Mouse (Mus musculus) thymus, adult 2 months (tissue): Measurements from ENCODE around the gene Ddx3x. TPM values are rescaled to one million over a fixed set of nuclear protein-coding genes. Genes with fewer than 3 reads are reported as not detected.

Experiments used
- DNase-seq: peaks from one replicate; pipeline ENCODE4 v3.0.0; 2021
- H3K27ac ChIP-seq: fragments of 200-500 bp; 2 replicates; pipeline ENCODE4 v1.5.1; 2012; ENCODE audit warnings: low read length, control low read depth; ENCODE audit not compliant: control insufficient read depth, insufficient read depth
- H3K27me3 ChIP-seq: fragments of 200-500 bp; 2 replicates; pipeline ENCODE4 v1.6.1; 2012; ENCODE audit warnings: mild to moderate bottlenecking, low read length, moderate library complexity, mixed read lengths; ENCODE audit not compliant: control insufficient read depth, insufficient read depth
- H3K36me3 ChIP-seq: fragments of 200-500 bp; 2 replicates; pipeline ENCODE4 v1.6.1; 2012; ENCODE audit warnings: mild to moderate bottlenecking, low read length, moderate library complexity; ENCODE audit not compliant: control insufficient read depth, insufficient read depth
- H3K4me1 ChIP-seq: fragments of 200-500 bp; replicated peaks from 2 replicates; pipeline ENCODE4 v1.6.1; 2012; ENCODE audit warnings: low read length; ENCODE audit not compliant: control insufficient read depth, insufficient read depth
- H3K4me3 ChIP-seq: fragments of 200-500 bp; 2 replicates; pipeline ENCODE4 v1.5.1; 2012; ENCODE audit warnings: mild to moderate bottlenecking, low read length, control low read depth, moderate library complexity; ENCODE audit not compliant: control insufficient read depth, insufficient read depth
- CTCF ChIP-seq: fragments of 200-500 bp; IDR thresholded peaks from 2 replicates; pipeline ENCODE4 v1.5.1; 2012; ENCODE audit warnings: mild to moderate bottlenecking, control low read depth, low read length, moderate library complexity, borderline replicate concordance; ENCODE audit not compliant: control insufficient read depth, poor library complexity, insufficient read depth; ENCODE audit errors: extremely low read depth
- POLR2A ChIP-seq: fragments of 200-500 bp; IDR thresholded peaks from 2 replicates; pipeline ENCODE4 v1.6.1; 2012; ENCODE audit warnings: mild to moderate bottlenecking, low read length, control low read depth, moderate library complexity; ENCODE audit not compliant: control insufficient read depth, poor library complexity, insufficient read depth; ENCODE audit errors: extremely low read depth
- WGBS: fragments of 180-500 bp; shearing (Covaris S2); methylation state at CpG from one replicate; pipeline ENCODE4 v1.1.7; 2018; 5-methylcytosine and 5-hydroxymethylcytosine counted together
- polyA plus RNA-seq: library from polyadenylated mRNA; depleted of rRNA; stranded (reverse); fragments of >200 nt; gene quantifications from 2 replicates; pipeline ENCODE4 v1.2.3, GENCODE M21; 2012

Ddx3x gene
- polyA plus RNA-seq, 1 experiment, result 35.4 TPM

- H3K4me1 ChIP-seq, result peaks cover 20% of the 10 kb centered on the region
- H3K4me3 ChIP-seq, result no peak overlapping the region
- H3K36me3 ChIP-seq, result no peaks in the 10 kb centered on the region
- H3K27me3 ChIP-seq, result no peaks in the 10 kb centered on the region
- no peak for DNase-seq
- TF ChIP-seq POLR2A (no peak), CTCF (no peak)
- H3K27ac ChIP-seq, result peak overlapping the region; percentile 68
Measured at GRCm38 (mm10) chrX:13244588-13244987, 36.2 kb upstream of the Ddx3x start.

DNA sequence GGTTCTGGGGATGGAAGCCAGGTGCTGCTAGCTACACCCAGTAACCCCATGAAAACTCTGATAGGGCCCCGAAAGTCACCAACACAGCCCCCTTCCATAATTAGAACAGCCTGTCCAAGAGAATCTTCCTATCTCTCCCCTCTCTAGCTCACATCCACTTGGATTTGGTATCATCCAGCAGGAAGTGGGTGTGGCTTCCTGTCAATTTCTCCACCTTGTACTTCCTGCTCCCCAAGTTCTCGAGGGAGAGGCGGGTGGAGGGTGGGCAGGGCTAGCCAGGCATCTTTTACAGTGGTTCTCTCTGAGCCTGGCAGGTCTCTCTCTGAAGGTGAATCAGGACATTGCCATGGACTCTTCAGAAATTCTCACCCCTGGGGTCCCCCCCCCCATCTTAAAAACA is 35.7 kb upstream of the Ddx3x start:
- TF ChIP-seq CTCF (no peak), POLR2A (no peak)

GRCm38 (mm10) chrX:13251683-13252082 is 29.1 kb upstream of the Ddx3x start:
- no peaks in the 10 kb centered on the region for H3K4me1 ChIP-seq
- no peak overlapping the region for H3K27ac ChIP-seq
- DNase-seq, result no peak
- no peaks in the 10 kb centered on the region for H3K36me3 ChIP-seq
- no peak for TF ChIP-seq CTCF
- TF ChIP-seq POLR2A, result no peak
- H3K4me3 ChIP-seq, result no peak overlapping the region
- H3K27me3 ChIP-seq, result no peaks in the 10 kb centered on the region
- WGBS, result 93% methylated on average over 4 of the region's 4 CpGs

More for the DNA sequence above, 35.7 kb upstream of the Ddx3x start:
- no peaks in the 10 kb centered on the region for H3K36me3 ChIP-seq
- 35% methylated on average over 3 of the region's 3 CpGs for WGBS
- H3K4me3 ChIP-seq, result no peak overlapping the region
- peak; percentile 16 for DNase-seq
- H3K27me3 ChIP-seq, result no peaks in the 10 kb centered on the region
- peak overlapping the region; percentile 68; the same call in 1 of the 2 replicates for H3K27ac ChIP-seq
- H3K4me1 ChIP-seq, result peaks cover 19% of the 10 kb centered on the region

- Histone ChIP-seq H3K36me3 (no peaks in the 10 kb centered on the region), H3K4me3 (no peak overlapping the region), H3K4me1 (no peaks in the 10 kb centered on the region), H3K27me3 (no peaks in the 10 kb centered on the region), H3K27ac (no peak overlapping the region)
- 96% methylated on average over 3 of the region's 3 CpGs for WGBS
- TF ChIP-seq POLR2A (no peak), CTCF (no peak)
- DNase-seq, result no peak
Measured at GRCm38 (mm10) chrX:13254273-13254672, 26.5 kb upstream of the Ddx3x start.

- no peak for DNase-seq
- WGBS, result 89% methylated on average over 3 of the region's 3 CpGs
- Histone ChIP-seq H3K36me3 (no peaks in the 10 kb centered on the region), H3K27ac (no peak overlapping the region), H3K4me3 (no peak overlapping the region), H3K4me1 (no peaks in the 10 kb centered on the region), H3K27me3 (no peaks in the 10 kb centered on the region)
- no peak for TF ChIP-seq POLR2A
- TF ChIP-seq CTCF, result no peak
Measured at GRCm38 (mm10) chrX:13263356-13263755, 17.4 kb upstream of the Ddx3x start.

DNA sequence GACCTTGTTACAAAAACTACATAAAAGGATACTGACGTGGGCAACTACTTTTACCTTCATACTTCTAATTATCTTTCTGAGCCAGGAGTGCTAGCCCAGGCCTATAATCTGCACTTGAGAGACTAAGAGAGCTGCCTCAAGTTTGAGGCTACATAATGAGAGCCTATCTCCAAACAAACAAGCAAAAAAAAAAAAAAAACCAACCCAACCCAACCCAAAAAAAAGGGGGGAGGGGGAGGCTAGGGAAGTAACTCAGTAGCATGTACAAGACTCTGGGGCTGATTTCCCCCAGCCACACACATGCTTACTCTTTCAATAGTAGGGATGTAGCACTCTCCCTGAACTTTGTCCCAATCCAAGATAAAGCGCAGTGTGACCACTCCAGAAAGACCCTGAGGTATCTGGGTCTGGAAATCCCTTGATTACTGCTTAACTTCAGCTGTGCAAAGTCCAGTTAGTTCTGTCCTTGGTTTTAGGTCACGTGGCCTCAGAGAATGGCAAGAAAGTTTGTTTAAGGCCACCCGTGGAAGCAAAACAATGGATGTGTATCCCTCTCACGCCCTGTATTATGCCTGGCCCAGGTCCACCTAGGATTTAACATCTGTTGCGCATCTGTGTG is 5.1 kb upstream of the Ddx3x start:
- 95% methylated on average over 6 of the region's 6 CpGs for WGBS
- DNase-seq, result no peak
- TF ChIP-seq POLR2A (no peak), CTCF (no peak)

DNA sequence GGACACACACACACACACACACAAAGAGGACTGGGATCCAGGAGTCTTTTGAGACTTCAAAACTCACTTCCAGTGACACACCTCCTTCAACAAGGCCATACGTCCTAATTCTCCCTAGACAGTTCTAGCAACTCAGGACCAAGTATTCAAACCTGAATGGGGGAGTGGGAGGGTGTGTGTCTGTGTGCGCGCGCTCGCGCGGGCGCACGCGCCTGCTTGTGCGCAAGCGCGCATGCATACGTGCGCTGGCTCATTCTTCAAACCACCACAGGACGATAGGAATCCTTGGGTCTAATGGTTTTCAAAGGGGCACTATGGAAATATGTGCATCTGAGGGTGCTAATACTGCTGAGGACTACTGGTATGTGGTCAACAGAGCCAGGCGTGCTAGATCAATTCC is 1.8 kb upstream of the Ddx3x start:
- no peaks in the 10 kb centered on the region for H3K27me3 ChIP-seq
- H3K27ac ChIP-seq, result no peak overlapping the region
- H3K4me3 ChIP-seq, result no peak overlapping the region
- peaks cover 7% of the 10 kb centered on the region; the same call in 1 of the 2 replicates for H3K4me1 ChIP-seq
- H3K36me3 ChIP-seq, result peaks cover 7% of the 10 kb centered on the region
- TF ChIP-seq CTCF (no peak), POLR2A (no peak)
- 94% methylated on average over 17 of the region's 17 CpGs for WGBS
- DNase-seq, result no peak

More for the DNA sequence above, 5.1 kb upstream of the Ddx3x start:
- H3K27ac ChIP-seq, result no peak overlapping the region
- no peaks in the 10 kb centered on the region for H3K36me3 ChIP-seq
- no peaks in the 10 kb centered on the region for H3K27me3 ChIP-seq
- no peak overlapping the region for H3K4me3 ChIP-seq
- H3K4me1 ChIP-seq, result peaks cover 7% of the 10 kb centered on the region; the same call in 1 of the 2 replicates
